Mouse (Mus musculus): Measurements from ENCODE around the gene C1qtnf6.

The C1qtnf6 gene

DNA sequence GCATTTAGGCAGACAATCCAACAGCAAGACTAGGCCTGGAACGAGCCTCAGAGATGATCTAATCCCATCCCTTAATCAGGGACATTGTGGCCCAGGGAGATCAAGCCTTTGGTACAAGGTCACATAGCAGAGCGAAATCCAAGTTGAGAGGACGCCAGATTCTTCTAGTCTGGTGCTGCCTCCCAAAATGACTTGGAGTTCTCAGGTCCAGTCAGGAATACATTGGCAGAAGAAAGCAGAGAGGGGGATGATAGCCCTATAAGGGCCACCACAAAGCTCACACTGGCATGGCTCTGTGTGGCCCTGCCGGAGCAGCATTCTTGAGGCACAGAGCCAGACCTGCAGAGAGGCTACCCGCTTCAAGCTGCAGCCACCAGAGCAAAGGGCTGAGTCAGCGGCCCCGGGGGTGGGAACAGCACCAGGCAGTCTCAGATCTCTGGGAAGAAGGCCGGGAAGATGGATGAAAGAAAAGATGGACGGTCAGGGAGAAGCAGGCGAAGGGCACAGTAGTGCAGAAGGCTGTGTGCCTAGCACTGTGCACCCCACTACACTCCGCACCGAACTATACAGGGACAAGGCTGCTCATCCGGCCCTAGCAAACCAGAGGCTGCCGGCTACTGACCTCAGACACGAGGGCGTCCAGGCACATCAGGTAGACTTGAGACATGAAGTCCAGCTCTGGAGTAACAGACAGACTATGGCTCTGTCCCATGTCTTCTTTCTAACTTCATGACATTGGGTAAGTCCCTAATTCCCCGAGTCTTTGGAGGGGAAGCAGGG, at the start of gene C1qtnf6:
Gene C1qtnf6 (minus strand): TSS at position 746 of the 780 bp plus-strand sequence.
- peak; percentile 57 for DNase-seq

DNA sequence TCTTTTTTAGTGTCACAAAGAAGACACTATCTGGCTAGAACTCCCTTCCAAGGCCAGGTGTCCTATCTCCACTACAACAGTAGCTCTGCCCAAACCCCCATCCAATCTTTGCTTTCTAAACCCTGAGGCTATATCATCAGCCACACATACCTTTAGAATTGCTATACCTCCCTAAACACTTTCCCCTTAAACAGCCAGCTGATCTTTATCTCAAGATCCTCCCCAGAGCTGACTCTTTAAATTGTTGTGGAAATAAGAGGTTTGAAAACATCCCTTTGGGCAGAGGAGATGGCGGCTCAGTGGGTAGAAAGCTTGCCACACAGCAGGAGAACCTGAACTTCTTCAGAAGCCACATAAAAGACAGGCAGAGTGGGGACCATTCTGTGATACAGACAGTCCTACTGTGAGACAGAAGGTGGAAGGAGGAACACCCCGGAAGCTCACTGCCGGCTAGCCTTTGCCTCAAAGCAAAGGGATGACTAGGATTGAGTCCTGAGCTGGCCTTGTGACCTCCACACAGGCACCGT, 45.1 kb upstream of the C1qtnf6 start:
- no peak for DNase-seq

DNA sequence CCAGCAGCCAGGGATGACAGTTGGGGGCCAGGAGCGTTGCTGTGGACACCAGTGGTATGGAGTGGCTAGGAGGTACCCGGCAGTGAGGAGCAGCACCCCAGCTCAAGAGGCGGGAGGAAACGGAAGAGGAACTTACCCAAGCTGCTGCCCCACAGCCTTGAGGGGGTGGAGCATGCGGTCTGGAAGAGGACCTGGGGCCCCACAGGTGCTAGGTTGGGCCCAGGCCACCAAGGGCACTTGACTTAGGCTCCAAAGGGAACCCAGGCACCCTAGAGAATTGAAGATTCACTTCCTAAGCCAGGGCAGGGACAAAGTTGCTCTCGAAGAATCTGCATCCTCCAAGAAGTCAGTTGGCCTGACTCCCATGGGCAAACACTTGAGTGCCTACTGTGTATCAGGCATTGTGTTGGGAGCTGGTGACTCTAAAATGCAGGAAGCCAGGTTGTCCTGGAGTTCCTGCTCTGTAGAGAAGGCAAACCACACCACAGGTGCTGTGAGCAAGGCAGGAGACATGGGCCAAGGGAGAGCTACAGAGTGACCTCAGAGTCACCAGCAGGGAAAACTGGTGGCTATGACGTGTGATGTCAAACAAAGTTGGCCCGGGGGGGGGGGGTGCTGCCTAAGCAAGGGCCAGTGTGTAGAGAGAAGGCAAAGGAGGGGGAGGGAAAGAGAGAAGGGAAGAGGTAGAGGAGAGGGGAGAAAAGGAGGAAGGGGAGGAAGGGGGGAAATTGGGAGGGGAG, 41.6 kb upstream of the C1qtnf6 start, which contains the start of gene Rac2:
Gene Rac2 (minus strand): TSS at position 126 of the 740 bp plus-strand sequence.
- no peak for DNase-seq

DNA sequence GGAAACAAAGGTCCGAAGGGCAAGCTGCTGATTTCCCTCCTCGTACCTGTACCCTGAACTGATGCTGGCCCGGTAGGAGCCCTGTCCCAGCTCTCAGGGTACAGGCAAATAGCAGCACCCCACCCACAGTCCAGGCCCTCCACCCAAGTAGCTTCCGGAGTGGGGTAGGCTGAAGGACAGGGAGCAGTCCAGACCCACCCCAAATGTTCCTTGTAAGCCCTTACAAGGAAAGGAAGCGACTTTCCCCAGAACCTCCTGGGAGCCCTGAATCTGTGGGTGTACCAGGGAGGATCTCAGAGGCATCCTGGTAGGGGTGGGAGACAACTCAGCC, 41.0 kb upstream of the C1qtnf6 start:
- DNase-seq: no peak

DNA sequence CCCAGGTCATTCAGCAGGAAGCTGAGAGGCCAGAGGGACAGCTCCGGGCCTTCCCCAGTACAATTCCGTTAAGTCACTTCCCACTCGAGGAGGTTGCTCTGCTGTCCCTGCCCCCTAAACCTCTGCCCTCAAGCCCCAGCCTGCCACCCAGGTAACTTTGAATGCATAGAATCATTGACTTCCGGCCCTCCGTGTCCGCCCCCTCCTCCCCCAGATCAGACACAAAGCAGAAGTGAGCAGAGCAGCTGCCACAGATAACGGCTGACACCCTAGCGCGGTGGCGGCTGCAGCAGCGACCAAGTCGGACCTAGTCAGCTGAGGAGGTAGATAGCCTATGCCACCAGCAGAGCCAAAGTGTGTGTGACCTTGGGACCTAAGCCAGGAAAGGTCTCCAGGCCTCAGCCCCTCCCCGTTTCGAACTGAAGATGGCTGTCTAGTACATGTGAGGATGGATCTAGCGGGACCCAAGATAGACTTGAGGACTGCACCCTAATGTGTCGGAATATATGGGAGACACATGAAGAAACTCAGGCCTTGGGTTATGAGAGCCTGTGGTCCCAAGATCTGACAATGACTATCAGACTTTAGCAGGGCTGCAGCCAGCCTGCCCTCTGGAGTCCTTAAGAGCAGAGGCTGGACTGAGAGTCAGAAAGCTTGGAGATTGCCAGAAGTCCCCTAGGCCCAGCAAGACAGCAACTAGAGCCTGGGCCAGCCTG, 40.5 kb upstream of the C1qtnf6 start:
- DNase-seq: no peak

DNA sequence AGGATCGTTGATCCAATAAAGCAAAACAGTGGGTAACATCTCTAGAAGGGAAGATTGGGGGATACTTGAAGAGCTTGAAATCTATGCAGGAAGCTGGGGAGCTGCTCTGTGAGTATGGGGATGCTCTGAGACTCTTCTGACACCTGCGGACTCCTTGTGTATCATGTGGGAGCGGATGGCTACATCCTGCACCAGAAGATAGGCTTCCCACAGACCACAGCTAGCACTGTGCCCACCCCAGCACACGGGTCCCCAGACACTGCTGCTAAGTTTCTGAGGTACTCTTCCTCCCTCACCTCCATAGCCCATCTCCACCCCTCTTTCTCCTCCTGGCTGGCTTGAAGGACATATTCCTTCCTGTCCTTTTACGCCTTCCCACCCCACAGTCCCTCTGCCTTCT, 39.0 kb upstream of the C1qtnf6 start:
- DNase-seq: no peak

DNA sequence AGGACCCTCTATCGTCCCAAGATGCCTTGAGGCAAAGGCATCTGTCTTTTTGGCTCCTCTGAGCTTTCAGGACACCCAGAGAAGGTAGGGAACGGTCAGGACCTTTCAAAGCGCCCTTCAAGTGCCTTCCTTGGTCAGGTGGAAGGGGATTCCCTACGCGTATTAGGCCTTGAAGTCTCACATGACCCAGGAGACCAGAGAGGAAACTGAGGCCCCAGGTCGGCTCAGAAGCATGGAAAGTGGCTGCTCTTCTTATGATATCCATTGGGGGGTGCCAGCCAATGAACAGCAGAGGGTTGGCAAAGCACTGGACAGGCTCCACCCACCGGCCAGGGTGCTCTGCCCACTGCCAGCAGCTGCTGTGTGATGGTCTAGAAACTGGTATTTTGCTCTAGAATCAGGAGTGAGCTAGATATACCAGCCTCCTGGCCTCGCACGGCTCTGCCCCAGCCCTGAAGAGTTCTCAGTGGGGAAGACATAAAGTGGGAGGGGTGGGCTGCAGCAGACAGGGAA, 36.4 kb upstream of the C1qtnf6 start:
- no peak for DNase-seq

DNA sequence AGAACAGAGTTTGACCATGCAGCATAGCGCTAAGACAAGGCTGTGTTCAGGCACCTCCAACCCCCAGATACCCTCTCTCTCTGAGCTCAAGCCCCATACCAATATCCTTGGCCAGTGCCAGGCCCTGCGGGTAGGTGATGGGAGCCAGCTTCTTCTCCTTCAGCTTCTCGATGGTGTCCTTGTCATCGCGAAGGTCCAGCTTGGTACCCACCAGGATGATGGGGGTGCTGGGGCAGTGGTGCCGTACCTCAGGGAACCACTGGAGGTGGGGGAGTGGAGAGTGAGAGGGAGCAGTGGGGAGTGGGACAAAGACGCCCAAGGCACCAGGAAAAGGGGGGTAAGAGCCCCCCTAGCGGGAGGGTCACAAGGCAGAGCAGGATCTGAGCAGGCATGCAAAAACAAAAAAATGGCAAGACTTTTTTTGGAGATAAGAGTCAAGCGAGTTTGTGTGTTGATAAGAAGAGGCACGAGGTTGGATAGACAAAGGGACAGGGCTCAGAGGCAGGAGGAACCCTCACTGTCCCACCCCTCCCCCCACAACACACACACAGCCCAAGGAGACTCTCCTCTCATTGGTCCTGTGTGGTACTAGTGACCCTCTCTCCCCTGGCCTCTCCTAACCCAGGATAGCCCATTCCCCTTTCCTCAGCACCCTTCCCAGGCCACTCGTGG, 33.7 kb upstream of the C1qtnf6 start:
- no peak for DNase-seq

DNA sequence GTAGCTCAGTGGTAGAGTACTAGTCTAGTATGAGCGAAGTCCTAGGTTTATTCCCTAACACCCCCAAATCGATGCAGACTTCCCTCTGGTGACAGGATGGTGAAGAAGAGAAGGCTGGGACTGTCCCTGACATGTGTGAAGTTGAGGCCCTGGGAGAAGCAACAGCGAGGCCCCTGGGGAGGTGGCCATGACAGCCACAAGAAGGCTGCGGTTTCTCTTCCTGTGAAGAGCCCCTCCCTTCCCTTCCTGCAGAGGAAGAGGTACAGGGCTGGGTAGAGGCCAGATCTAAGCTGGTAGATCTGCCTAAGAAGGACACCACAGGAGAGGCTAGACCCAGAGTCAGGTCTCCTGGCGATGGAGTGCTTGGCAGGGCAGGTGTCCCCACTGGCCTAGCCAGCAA, 32.7 kb upstream of the C1qtnf6 start:
- DNase-seq: no peak

DNA sequence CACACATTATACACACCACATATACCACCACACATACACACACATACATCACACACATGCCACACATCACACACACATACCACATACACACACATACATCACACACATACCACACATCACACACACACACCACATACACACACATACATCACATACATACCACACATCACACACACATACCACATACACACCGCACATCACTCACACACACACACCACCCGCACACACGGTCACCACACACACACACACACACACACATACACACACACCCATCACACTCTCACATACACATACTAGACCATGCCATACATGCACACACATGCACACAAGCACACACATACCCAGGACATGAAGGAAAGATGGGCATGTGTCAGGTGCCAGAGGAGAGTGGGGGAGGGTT, 32.1 kb upstream of the C1qtnf6 start:
- no peak for DNase-seq

DNA sequence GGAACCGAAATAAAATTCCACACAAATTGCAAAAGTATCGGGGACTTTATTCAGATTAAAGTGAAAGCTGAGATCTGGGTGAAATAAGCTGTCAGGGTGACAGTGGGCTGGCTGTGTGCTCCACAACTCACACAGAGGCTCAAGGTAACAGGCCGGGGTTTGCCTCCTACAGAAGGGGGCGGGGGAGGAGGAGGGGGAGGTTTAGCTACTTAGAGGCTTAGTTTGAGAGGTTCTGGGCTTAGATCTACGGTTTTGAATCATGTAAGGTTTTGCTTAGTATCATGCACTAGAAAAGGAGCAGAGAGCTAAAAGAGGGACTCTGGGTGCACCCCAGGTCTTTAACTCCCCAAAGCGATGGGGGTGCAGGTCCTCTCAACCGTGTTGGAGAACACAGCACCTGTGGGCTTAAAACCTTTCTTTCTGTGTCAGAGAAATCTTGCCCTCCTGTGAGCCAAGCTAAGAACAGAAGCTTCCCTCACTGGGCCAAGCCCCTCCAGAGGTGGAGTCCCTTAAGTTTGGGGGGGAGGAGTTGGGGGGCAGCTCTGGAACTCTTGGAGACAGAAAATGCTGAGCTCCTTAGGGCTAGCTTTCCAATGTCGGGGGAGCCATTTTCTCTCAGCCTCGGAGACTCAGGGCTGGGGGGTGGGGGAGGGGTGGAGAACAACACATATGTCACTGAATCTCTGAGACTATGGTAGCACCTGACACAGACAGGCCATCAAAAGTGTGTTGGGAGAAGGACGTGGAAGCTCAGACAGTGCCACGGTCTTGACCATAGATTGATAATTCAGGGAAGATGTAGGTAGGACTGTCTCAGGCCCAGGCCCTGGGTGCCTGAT, 28.1 kb upstream of the C1qtnf6 start:
- DNase-seq: no peak

DNA sequence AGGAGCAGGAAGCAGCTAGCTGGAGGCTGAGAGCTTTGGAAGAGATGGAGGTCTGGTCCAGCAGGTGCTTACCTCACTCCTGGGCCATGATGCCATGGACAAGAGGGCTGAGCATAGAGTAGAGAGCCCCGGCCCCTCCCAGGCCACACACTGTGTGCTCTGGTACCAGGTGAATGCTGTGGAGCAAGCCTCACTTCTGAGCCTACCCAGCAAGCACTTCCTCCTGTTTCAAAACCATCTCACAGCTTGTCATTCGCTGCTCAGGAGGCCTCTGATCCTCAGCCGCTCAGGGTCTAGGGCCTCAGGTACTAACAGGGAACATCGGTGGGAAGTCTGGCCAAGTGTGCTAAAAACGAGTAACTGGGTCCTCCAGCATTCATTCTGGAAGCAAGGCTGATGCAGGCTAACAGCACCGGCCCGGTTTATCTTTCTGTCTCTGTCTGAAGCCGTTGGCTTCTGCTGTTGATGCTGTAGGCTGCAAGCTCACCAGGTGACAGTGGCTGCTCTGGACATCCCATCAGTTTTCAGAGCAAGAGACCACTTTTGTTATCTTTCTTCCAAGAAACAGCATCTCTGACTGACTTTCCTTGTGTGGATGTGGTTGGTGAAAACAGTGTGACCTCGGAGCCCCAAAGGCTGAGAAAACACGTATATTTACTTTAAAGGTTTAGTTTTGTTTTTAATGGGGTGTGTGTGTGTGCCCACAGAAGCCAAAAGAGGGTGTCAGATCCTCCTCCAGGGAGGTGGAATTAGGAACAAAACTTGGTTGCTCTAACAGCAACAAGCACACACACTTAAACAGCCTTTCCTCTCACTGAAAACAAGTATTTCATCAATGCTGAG, 26.7 kb upstream of the C1qtnf6 start:
- no peak for DNase-seq

DNA sequence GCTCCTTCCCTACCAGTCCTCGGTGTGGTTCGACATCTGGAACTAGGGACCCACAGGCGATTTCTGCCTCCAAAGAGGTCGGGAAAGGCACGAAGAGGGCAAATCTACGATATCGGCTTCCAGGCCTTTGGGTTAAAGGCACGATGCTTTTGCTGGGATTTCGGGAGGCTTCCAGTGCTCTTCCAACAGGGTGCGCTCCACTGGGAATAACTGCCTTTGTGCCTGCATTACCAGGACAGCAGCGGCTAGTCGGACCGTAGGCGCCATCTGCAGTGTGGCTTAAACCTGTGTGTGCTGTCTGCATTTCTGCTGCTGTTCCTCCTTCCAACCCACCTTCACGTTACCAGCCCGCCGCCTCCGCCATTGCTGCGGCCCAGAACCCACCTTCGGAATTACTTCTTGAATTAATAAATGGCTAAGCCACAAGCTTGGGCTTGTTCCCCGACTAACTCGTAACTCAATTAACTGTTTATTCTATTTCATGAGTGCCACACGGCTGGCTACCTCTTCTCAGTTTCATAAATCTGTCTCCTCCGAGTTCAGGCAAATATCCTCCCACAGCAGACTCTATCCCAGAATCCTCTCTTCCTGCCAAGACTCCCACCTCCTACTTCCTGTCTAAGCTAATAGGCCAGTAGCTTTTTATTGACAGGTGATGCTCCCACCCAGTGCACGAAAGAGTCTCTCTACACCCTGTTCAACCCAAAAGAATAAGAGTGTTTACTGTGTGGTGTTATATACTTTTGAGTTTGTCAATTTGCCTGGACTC, 23.5 kb upstream of the C1qtnf6 start:
- no peak for DNase-seq

DNA sequence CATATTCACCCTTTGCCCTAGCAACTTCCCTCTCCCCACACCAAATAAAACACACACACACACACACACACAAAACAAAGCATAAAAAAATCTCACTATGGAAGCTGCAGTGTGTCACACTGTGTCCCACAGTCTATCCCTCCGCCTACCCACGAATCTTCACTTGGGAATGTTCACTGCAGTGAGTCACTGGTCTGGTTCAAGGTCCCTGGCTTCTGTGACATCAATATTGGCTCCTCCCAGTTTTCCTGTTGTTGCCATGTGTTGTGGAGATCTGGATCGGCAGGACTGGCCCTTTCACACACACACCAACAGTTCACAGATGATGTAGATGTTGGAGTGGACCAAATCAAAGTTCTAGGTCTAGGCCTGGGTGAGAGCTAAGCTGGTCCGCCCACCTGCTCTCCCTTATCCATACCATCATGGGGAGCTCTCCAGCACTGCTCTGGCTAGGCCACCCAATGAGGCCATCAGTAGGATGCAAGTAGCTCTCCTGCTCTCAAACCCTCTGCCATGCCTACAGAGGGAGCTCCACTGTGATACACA, 18.0 kb upstream of the C1qtnf6 start:
- DNase-seq: no peak

DNA sequence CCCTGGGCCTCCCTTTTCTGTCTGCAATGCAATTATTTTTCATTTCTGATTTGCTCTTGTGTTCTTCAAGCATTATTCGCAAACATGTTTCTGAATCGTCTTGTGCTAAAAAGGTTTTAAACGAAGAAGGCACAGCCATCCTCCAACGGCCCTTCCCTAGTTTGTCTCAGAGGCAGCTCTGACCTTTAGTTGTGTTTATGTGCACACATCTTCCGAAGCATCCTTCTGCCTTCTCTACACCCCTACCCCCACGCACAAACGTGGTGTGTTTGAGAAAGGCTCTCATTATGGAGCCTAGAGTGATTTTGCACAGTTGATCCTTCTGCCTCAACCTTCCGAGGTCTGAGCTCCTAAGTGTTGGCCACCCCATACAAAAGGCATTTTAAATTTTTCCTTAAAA, 17.5 kb upstream of the C1qtnf6 start:
- DNase-seq: no peak

DNA sequence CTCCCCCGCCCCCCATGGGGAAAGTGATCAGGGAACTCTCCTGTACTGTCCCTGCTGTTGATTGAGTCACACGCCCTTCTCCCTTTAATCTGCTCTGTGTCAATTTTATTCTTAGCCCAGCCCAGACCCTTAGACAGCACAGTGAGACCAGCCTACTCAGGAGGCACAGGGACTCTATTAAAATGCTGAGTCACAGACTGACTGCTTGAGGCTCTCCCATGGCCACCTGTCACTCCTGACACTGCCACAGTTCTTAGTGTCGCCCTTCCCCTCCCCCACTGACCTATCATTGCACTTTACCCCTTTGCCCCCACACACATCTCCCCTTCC, 17.1 kb upstream of the C1qtnf6 start:
- no peak for DNase-seq

DNA sequence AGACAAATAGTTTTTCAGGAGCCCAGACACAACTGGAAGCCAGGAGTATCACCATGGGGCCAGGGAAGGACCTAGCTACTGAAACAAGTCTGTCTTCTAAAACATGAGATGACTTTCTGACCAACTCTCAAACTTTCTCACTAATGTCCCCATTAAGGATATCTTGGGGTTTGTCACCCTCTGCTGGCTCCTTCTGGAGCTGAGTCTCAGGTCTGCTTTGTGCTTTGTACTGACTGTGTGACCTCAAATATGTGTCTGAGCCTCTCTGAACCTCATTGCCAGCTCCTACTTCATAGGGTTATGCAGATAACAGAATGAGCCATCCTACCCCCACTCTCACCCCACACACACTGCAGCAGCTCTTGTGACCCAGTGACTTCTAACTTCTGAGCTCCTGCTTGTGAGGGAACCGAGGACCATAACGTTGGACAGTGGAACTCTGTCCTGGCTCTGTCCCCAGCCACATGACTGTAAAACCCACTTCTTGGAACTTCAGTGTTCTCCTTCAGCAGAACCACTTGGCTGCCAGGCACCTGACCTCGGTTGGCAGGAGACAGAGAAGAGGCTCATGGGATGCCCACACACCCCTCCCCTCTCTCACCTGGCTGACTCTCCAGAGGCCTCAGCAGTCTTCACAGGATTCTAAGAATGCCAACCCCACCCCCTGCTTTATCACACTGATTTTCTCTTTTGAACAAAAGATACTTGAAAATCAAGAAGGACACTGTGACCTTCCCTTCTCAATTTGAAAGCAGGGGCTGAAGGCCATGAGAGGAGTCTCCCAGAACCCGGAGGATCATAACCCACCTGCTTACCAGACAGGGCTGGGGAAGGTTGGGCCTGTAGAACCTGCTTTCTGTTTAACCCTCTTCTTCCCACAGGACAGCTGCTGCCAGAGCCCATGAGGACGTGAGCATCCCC, 16.5 kb upstream of the C1qtnf6 start:
- DNase-seq: peak; percentile 79

DNA sequence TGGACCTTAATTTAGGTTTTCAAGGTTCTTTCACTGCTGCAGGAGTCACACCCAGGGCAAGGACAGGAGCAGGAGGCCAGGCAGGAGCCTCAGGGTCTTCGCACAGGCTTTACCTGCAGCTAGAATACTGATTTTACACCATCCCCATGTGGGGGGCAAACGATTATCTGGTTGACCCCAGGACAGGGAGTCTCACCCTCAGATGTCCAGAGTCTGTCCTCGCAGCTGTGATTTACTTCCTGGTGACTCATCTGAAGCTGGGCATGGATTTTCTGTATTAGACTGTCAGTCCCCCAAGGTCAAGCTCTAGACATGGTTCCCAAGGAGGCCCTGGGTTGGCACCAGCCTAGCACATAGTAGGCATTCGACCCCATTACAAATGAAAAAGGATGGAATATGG, 14.8 kb upstream of the C1qtnf6 start:
- no peak for DNase-seq

DNA sequence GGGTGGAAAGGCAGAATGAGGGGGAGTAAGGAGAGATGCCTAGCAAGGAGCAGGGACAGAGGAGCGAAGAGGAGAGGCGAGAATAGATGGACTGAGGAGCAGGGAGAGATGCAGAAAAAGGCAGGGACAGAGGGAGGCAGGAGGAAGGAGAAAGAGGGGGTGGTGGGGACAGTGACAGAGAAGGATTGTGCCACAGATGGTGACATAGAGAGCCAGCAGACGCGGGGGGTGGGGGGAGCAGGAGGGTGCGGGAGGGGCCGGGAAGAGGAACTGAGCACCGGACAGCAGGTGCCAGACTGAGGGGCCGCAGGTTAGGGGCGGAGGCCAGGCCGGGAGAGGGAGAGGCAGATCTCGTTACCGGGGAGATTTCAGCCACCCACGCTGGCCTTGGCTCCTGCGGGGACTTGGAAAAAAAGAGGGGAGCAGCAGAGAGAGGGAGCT, 13.4 kb upstream of the C1qtnf6 start, which contains the start of gene Sstr3:
Gene Sstr3 (minus strand): TSS at position 125 of the 441 bp plus-strand sequence.
- DNase-seq: no peak
